Mouse (Mus musculus): Measurements from ENCODE around the gene Ptma.
A peak's percentile ranks its signal among the peaks of the same experiment; 100 is the strongest.
"Not testable (repeated sequence)": the region's sequence is repeated elsewhere in the genome, so short reads cannot be mapped to it uniquely, and the experiment has no call there.

The Ptma gene

DNA sequence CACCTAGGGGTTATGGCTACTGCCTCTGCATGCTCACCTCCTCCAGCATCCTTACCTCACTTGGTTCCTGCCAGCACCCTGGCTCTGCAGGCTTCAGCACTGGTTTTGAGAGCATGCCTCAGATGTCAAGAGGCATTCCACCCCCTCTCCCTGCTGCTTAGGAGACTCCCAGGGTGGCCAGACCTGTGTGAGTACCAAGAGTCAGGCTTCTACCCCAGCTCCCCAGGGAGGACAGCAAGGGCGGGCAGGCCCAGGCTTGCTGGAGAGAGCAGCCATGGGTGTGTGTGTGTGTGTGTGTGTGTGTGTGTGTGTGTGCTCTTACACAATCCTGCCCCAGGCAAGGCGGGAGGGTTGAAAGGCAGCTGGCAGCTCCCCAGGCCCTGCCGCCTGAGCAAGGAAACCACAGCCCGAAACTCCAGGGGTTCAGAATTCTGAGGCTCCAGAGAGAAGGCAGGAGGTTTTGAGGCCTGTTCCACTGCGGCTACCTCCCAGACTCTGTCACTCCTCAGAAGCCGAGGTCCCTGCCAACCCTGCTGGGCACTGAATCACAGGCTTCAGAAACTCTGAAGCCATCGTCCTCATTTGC, 4.1 kb upstream of the Ptma start:
- DNase-seq = no peak

DNA sequence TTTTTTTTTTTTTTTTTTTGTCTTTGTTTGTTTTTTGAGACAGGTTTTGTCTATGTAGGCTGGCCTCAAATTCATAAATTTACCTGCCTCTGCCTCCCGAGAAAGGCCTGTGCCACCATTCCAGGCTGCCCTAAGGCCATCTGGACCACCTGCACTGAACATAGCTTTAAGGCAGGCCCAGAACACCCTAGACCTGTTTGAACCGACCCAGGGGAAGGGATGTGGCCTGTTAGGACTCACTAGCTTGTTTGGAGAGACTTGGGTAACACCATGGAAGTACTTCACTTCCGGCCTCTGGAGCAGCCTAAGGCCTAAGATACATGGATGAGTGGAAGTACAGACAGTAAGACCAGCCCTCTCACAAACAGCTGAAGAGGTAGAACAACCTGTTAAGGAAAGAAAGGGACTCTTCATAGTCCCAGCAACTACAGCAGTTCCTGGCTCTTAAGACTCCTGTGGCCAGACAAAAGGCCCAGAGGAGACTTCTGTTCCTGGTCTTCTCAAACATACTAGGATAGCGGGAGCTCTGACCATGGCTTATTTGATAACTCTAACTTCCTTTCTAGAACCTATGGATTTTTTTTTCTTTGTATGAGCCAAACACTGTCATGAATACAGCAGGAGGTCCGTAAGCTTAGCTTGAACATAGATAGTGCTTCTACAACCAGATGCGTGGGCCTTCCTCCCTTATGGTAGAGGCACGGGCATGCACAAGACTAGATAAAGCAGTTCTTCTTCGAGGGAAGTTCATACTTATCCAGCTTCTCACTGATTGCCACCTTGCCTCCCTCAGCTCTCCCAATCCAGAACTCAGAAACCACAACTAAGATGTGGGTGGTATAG, 2.5 kb upstream of the Ptma start:
- DNase-seq = no peak

DNA sequence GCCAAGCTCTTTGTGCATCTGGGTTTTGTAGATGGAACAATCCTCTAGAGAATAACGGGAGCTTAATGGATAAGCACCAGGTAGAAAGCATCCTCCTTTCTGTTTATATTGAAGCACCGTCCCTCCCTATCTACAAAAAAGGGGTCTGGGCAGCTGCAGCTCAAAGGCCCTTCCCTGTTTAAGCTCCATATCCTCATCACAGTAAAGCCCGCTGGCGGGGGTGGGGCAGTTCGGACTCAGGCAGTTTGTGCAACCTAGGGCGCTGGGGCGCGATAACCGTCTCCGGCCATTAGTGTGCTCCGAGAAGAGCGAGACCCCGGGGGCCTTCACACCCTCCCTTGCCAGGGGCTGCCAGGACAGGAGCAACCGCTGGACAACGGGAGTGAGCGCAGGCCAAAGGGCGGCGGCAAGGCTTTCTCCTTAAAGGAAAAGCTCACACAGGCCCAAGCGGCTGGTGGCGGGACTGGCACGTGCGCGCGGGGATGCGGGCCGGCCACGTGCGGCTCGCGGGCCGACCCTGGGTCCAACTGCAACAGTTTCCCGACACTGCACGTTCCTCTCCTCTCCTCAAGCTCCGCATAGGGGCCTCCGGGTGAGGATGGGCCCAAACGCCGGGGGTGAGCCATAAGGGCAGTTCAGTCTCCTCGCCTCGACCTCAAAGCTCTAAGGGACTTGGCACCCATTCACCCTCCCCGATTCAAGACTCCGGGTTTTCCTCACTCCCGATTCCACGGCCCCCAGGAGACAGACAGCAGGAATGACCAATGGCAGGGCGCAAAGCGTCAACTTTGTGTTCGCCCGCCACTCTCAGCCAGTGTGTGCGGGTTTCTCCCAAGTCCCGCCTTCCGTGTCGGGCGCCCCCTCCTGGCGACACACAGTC, 1.7 kb upstream of the Ptma start:
- DNase-seq = peak; percentile 99

DNA sequence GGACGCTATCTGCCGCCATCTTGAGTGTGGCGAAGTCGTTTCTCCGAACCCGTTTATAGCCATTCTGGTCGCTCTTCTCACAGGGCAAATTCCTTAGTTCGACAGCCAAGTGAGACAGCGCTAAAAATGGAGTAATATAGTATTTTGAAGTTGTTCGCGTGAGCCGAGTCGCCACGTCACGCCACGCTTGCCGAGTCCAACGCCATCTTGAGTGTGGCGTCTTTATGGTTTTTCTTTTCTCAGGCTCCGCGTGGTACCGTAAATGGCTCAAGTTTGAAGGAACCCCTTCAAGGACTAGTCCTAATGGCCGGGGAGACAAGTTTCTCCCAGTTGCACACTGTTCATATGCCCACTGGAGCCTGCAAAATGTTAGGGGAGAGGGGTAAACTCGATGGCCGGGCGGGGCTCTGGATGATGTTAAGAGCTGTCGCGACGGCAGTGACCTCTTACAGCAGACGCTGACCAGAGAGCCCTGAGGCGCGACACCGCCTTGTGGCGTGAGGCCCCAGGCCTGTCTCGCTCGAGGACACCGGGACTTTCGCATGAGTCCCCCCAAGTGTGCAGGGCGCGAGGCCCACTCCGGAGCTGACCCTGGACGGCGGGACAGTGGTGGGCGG, 919 bp upstream of the Ptma start:
- DNase-seq = peak; percentile 76

- peak; percentile 30 for DNase-seq
These were observed 468 bp downstream of the Ptma start for GRCm38 (mm10) chr1:86526789-86527598.

DNA sequence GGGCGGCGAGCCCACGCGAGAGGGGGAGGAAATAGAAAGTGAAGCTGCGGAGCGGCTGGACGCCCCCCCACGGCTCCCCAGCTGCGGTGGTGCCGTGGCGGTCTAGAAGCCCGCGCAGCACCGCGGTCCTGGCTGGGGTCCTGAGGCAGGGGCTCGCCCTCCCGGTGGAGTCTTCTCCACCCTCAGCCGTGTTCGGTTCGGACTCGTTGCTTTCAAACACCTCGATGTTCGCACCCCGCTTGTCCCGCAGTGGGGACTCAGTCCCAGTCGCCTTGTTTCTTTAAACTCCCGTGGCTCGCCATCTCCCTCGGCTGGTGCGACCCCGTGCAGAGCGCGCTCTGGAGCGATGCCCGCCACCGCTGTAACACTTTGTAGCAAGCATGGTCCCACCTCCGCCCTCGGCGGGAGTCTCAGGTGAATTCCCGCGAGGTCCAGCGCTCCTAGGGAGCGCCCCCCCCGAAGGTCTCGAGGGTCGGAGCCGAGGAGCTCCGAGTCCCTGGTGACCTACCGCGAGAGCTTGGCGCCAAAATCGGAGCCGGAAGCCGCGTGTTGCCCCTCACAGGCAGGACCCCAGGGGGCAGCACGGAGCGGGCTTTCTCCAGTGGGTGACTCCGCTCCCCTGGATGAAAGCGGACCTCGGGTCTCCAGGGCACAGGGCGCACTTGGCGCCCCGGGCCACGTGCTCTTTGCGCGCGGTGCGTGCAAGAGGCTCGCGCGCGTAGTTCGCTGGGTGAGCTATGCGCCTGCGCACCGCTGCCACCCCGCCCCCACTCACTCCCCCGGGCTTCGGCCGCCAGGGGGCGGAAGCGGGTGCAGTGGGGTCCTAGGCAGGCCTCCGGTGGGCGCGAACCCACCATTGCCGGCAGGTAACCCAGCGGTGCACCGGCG, 1.3 kb downstream of the Ptma start:
- DNase-seq = peak; percentile 93

- DNase-seq = peak; percentile 56
These were observed 2.1 kb downstream of the Ptma start for GRCm38 (mm10) chr1:86528571-86529180.

DNA sequence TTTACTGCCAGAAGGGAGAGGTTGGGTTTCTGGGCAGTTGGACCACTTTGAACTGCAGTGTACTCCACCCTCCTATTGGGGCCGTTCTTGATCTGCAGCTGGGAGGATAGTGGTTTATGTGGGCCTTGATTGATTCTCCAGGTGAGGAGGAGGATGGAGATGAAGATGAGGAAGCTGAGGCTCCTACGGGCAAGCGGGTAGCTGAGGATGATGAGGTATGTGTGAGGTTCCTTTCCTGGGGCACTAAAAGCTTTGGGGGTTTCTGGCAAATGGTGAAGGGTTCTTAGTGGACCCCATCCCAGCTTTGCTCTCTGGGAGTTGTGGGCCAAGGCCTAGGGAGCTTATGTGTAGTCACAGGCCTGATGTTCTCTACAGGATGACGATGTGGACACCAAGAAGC, 3.1 kb downstream of the Ptma start:
- DNase-seq = no peak

GRCm38 (mm10) chr1:86530871-86531546, 4.5 kb downstream of the Ptma start:
- DNase-seq = no peak

DNA sequence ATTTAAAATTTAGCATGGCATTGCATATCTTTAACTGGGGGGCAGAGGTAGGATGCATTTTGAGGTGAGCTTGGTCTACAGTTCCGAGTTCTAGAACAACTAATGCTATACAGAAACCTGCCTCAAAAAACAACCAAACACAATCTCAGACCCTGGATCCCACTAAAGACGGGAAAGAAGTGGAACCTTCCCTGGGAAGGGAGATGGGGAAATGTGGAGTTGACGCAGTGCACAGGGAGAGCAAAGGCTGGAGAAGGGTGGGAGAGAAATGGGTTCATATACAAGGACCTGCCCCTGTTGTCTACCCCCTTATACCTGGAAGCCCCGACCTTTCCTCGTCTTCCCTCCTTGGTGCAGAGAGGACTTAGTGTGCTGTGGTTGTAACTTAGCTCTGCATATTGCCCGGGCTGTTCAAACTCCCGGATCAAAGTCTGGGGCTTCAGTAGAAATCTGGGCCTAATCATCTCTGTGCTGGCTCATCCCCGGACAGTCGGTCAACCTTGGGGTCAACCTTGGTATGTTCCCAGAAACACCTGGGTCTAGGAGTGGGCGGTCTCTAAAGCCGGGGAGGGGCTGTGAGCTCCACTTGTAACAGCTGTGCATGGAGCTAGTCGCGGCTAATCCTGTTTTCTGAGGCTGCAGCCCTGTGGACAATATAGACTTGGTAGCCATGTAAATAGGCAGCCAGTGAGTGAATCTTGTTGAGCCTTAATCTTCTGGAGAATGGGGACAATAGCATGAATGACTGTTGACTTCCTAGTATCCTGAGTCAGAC, 5.2 kb downstream of the Ptma start:
- no peak for DNase-seq

DNA sequence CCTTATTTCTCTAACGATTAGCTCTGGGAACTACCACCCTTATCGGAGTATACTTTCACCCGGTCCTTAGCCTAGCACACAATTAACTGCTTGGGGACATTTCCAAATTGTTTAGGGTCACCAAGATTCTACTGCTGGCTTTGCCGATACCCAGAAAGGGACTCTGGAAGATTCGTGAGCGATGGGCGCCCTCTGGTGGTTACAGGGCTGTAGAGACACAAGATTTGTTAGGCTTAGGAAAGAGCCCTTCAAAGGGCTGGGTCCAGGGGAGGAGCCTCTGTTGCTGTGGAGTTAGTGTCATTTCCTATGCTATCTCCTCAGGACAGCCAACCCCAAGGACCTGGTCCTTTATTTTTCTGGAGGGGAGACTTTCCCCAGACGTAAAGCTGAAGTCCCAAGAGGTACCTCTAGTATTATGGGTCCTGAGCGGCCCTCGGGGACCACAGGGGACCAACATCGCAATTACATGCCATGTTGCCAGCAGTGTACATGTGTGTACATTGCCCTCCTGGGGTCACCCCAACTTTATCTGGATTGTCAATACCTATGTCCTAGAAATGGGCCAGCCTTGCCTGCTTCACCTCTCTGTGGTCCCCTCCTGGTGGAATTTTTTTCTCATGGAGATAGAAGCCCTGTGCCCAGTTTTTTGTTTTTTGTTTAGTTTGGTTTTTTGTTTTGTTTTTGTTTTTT, 6.0 kb downstream of the Ptma start:
- peak; percentile 88 for DNase-seq

GRCm38 (mm10) chr1:86533411-86534130, 7.0 kb downstream of the Ptma start:
- DNase-seq = peak; percentile 49

- no peak for DNase-seq
These were observed 11.9 kb downstream of the Ptma start for GRCm38 (mm10) chr1:86538383-86538782.

GRCm38 (mm10) chr1:86539583-86539982, 13.1 kb downstream of the Ptma start:
- not testable (repeated sequence) for DNase-seq

DNA sequence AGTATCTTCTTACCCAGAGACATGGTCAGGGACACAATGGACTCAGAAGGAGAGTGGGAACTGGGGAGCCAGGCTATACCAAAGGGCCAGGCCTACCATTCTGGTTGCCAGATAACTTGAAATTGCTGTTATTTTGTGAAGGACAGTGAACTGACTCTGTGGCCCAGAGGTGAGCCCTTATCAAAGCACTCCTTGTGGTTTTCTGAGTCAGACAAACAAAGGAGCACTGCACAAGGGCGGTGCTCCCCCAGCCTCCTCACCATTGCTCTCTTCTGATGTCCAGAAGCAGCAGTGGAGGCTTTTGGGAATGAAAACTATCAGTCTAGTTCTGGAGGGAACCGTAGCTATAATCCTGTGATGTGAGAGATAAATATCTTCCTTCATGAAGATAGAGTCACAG, 16.1 kb downstream of the Ptma start:
- no peak for DNase-seq

DNA sequence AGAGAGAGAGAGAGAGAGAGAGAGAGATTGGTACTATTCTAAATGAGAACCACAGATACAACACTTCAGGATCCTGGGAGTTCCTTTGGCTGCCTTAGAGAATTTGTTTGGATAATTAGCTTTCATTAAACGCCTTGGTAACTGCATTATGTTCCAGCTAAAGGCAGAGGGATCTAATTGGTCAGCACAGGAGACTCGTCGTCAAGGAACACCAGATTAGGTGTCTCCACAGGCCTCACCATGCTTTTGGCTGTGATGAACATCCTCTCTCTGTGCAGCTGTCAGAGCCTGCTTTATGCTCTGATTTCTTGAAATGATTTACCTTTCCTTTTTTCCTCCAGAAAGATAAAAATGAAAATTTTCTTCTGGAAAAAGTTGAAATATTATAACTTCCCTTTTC, 20.3 kb downstream of the Ptma start:
- DNase-seq = no peak

DNA sequence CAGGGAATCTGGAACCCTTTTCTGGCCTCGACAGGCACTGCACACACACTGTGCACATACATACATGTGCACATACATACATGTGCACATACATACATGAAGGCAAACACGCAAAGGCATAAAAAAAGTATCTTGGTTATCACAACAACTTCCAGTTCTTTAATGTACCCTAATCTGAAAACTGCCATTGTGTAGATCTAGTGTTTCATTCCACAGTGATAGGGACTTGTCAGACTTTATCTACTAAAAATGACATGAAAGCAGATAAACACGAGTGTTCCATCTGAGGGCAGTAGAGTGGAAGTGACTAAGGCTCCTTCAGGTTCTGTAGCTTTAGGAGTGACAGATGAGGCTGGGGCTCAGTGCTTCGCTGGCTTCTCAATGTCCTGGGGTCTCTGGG, 24.8 kb downstream of the Ptma start:
- DNase-seq = no peak

- DNase-seq = no peak
These were observed 25.4 kb downstream of the Ptma start for GRCm38 (mm10) chr1:86551877-86552276.
